Mouse (Mus musculus): ENCODE data around the gene Robo3. TPM values are rescaled to one million over a fixed set of nuclear protein-coding genes. Genes with fewer than 3 reads are reported as not detected.

Gene Robo3
- polyA plus RNA-seq, 1 experiment from 2014 or later = 0.11 TPM

GRCm38 (mm10) chr9:37420676-37421075 is 12.4 kb downstream of the Robo3 start:
- peak; percentile 90 for ATAC-seq (ENCODE audit: low FRiP score, low TSS enrichment)
- Histone ChIP-seq H3K9me3 (ENCODE audit: control insufficient read depth, low read length) (no peaks in the 10 kb centered on the region), H3K36me3 (ENCODE audit: control insufficient read depth, insufficient read depth, low read length) (no peaks in the 10 kb centered on the region), H3K4me1 (replicated peaks; ENCODE audit: control insufficient read depth, insufficient read depth) (no peaks in the 10 kb centered on the region), H3K9ac (ENCODE audit: low read length) (no peak overlapping the region), H3K27ac (replicated peaks) (no peak overlapping the region), H3K27me3 (ENCODE audit: control insufficient read depth, insufficient read depth, low read length) (no peaks in the 10 kb centered on the region), H3K4me3 (ENCODE audit: low read depth, low read length) (peak overlapping the region; percentile 32), H3K4me2 (replicated peaks; ENCODE audit: low read depth) (peak overlapping the region; percentile 62)
- peak; percentile 93 for DNase-seq (ENCODE audit: low spot score)
- 1% methylated on average over 25 of the region's 27 CpGs for WGBS
- TF ChIP-seq EP300 (optimal IDR thresholded peaks at IDR 0.05) = no peak
- TF ChIP-seq CTCF (IDR thresholded peaks at IDR 0.05; ENCODE audit: low read depth) = peak; percentile 79

GRCm38 (mm10) chr9:37418791-37419190 is 14.3 kb downstream of the Robo3 start:
- 74% methylated on average over 4 of the region's 4 CpGs for WGBS
- TF ChIP-seq EP300 (optimal IDR thresholded peaks at IDR 0.05) = no peak
- TF ChIP-seq CTCF (IDR thresholded peaks at IDR 0.05; ENCODE audit: low read depth) = no peak
- no peak overlapping the region for H3K4me2 ChIP-seq (replicated peaks; ENCODE audit: low read depth)

DNA sequence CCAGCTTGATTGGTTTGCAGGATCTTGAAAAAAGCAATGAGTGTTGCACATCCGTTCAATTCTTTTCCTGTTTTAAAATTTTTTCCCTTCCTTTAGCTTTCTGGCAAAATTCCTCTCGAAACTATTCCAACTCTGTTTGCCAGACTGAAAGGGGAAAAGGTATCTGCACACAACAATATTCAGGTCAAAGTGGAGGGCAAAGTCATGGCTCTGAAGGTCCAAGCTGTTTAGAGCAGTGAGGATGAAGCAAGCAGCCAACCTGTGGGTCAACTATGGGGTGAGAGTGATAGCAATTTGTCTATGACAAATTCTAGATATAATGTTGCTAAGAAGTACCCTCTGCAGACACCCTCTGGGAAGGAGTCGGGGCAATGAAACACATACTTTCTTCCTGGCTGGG is 18.4 kb downstream of the Robo3 start:
- Histone ChIP-seq H3K4me2 (replicated peaks; ENCODE audit: low read depth) (no peak overlapping the region), H3K9ac (ENCODE audit: low read length) (no peak overlapping the region), H3K36me3 (ENCODE audit: control insufficient read depth, insufficient read depth, low read length) (no peaks in the 10 kb centered on the region), H3K27me3 (ENCODE audit: control insufficient read depth, insufficient read depth, low read length) (no peaks in the 10 kb centered on the region), H3K4me3 (ENCODE audit: low read depth, low read length) (no peak overlapping the region), H3K9me3 (ENCODE audit: control insufficient read depth, low read length) (no peaks in the 10 kb centered on the region), H3K4me1 (replicated peaks; ENCODE audit: control insufficient read depth, insufficient read depth) (no peaks in the 10 kb centered on the region), H3K27ac (replicated peaks) (no peak overlapping the region)
- DNase-seq (ENCODE audit: low spot score) = no peak
- 71% methylated on average over 3 of the region's 3 CpGs for WGBS
- ATAC-seq (ENCODE audit: low FRiP score, low TSS enrichment) = no peak
- TF ChIP-seq CTCF (IDR thresholded peaks at IDR 0.05; ENCODE audit: low read depth) = no peak
- no peak for TF ChIP-seq EP300 (optimal IDR thresholded peaks at IDR 0.05)

More at GRCm38 (mm10) chr9:37418791-37419190, 14.3 kb downstream of the Robo3 start:
- DNase-seq (ENCODE audit: low spot score) (no peak), ATAC-seq (ENCODE audit: low FRiP score, low TSS enrichment) (no peak)
- no peaks in the 10 kb centered on the region for H3K9me3 ChIP-seq (ENCODE audit: control insufficient read depth, low read length)
- no peaks in the 10 kb centered on the region for H3K4me1 ChIP-seq (replicated peaks; ENCODE audit: control insufficient read depth, insufficient read depth)
- no peaks in the 10 kb centered on the region for H3K36me3 ChIP-seq (ENCODE audit: control insufficient read depth, insufficient read depth, low read length)
- no peak overlapping the region for H3K27ac ChIP-seq (replicated peaks)
- H3K4me3 ChIP-seq (ENCODE audit: low read depth, low read length) = no peak overlapping the region
- no peak overlapping the region for H3K9ac ChIP-seq (ENCODE audit: low read length)
- H3K27me3 ChIP-seq (ENCODE audit: control insufficient read depth, insufficient read depth, low read length) = no peaks in the 10 kb centered on the region

DNA sequence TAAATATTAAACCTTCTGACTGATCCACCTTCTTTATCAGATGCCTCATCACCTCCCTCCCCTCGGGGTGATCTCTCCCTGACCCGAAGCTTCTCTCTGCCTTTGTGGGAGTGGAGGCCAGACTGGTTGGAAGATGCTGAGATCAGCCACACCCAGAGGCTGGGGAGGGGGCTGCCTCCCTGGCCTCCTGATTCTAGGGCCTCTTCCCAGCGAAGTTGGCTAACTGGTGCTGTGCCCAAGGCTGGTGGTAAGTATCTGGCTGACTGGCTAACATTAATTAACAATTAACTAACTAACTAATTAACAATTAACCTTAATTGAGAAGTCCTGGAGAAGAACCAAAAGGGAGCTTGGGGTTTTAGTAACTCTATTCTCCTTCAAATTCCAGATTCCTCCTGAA is 20.1 kb downstream of the Robo3 start:
- 44% methylated on average over 3 of the region's 3 CpGs for WGBS
- H3K27ac ChIP-seq (replicated peaks) = no peak overlapping the region
- DNase-seq (ENCODE audit: low spot score) (no peak), ATAC-seq (ENCODE audit: low FRiP score, low TSS enrichment) (no peak)
- H3K36me3 ChIP-seq (ENCODE audit: control insufficient read depth, insufficient read depth, low read length) = no peaks in the 10 kb centered on the region
- H3K9ac ChIP-seq (ENCODE audit: low read length) = no peak overlapping the region
- no peaks in the 10 kb centered on the region for H3K9me3 ChIP-seq (ENCODE audit: control insufficient read depth, low read length)
- no peaks in the 10 kb centered on the region for H3K27me3 ChIP-seq (ENCODE audit: control insufficient read depth, insufficient read depth, low read length)
- no peak for TF ChIP-seq CTCF (IDR thresholded peaks at IDR 0.05; ENCODE audit: low read depth)
- no peak for TF ChIP-seq EP300 (optimal IDR thresholded peaks at IDR 0.05)
- no peak overlapping the region for H3K4me2 ChIP-seq (replicated peaks; ENCODE audit: low read depth)
- no peak overlapping the region for H3K4me3 ChIP-seq (ENCODE audit: low read depth, low read length)
- no peaks in the 10 kb centered on the region for H3K4me1 ChIP-seq (replicated peaks; ENCODE audit: control insufficient read depth, insufficient read depth)

DNA sequence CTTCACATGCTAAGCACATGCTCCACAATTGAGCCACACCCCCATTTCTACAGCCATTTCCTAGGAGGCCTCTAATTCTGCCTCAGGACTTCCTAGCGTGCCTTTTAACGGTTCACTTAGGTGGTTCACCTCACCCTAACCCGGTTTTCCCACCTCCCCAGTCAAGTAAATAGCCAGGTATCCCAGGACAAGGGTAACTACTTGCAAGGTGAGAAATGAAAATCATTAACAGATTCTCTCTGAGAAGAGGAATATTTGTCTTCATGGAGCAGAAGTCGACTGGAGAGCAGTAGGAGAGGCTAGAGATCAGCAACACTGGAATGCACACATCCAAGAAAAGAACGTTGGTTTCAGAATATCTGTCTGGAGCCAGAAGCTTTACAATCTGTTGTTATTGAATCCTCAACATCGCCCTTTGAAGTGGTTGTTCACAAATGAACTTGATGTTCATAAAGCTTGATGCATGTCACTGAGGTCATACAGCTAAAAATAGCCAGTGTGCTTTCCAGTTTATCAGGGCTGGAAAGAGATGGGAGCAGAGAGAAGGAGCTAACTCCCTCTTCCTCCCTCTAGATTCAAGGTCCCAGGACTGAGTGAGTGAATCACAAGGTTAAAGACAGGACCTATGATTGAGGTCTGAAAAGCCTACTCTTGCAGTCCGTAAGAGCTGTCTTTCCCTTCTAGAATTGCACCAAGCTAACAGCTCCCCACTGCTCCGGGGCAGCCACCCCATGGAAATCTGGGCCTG is 23.2 kb downstream of the Robo3 start:
- TF ChIP-seq CTCF (IDR thresholded peaks at IDR 0.05; ENCODE audit: low read depth) (no peak), EP300 (optimal IDR thresholded peaks at IDR 0.05) (no peak)
- Histone ChIP-seq H3K27ac (replicated peaks) (no peak overlapping the region), H3K9ac (ENCODE audit: low read length) (no peak overlapping the region), H3K36me3 (ENCODE audit: control insufficient read depth, insufficient read depth, low read length) (no peaks in the 10 kb centered on the region), H3K4me1 (replicated peaks; ENCODE audit: control insufficient read depth, insufficient read depth) (no peaks in the 10 kb centered on the region), H3K9me3 (ENCODE audit: control insufficient read depth, low read length) (no peaks in the 10 kb centered on the region), H3K4me2 (replicated peaks; ENCODE audit: low read depth) (no peak overlapping the region), H3K27me3 (ENCODE audit: control insufficient read depth, insufficient read depth, low read length) (no peaks in the 10 kb centered on the region), H3K4me3 (ENCODE audit: low read depth, low read length) (no peak overlapping the region)
- no peak for ATAC-seq (ENCODE audit: low FRiP score, low TSS enrichment)
- 63% methylated on average over 8 of the region's 8 CpGs for WGBS
- DNase-seq (ENCODE audit: low spot score) = no peak

DNA sequence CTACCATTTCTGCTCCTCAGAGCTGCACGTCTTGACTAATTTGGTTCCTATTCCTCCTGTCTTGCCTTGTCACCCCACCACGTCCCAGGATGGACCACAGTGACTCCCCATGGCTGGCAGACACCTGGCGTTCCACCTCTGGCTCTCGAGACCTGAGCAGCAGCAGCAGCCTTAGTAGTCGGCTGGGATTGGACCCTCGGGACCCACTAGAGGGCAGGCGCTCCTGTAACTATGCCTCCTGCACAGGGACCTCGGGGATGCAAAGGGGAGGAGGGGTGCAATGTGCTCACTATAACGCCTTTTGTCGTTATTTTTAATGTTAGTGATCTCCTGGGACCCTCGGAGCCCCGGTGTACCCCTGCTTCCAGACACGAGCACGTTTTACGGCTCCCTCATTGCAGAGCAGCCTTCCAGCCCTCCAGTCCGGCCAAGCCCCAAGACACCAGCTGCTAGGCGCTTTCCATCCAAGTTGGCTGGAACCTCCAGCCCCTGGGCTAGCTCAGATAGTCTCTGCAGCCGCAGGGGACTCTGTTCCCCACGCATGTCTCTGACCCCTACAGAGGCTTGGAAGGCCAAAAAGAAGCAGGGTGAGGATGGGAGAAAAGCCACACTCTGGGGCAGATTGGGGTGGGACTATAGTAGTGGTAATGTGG is 25.1 kb downstream of the Robo3 start:
- WGBS = 17% methylated on average over 19 of the region's 19 CpGs
- ATAC-seq (ENCODE audit: low FRiP score, low TSS enrichment) = no peak
- Histone ChIP-seq H3K9me3 (ENCODE audit: control insufficient read depth, low read length) (no peaks in the 10 kb centered on the region), H3K27ac (replicated peaks) (no peak overlapping the region), H3K9ac (ENCODE audit: low read length) (no peak overlapping the region), H3K27me3 (ENCODE audit: control insufficient read depth, insufficient read depth, low read length) (no peaks in the 10 kb centered on the region), H3K36me3 (ENCODE audit: control insufficient read depth, insufficient read depth, low read length) (no peaks in the 10 kb centered on the region), H3K4me1 (replicated peaks; ENCODE audit: control insufficient read depth, insufficient read depth) (no peaks in the 10 kb centered on the region), H3K4me2 (replicated peaks; ENCODE audit: low read depth) (no peak overlapping the region), H3K4me3 (ENCODE audit: low read depth, low read length) (no peak overlapping the region)
- peak; percentile 60 for TF ChIP-seq CTCF (IDR thresholded peaks at IDR 0.05; ENCODE audit: low read depth)
- TF ChIP-seq EP300 (optimal IDR thresholded peaks at IDR 0.05) = no peak
- DNase-seq (ENCODE audit: low spot score) = peak; percentile 34

Measured in stomach, postnatal 0 days (tissue).